Mouse (Mus musculus): ENCODE data around the gene Dstyk. TPM values are rescaled to one million over a fixed set of nuclear protein-coding genes. Genes with fewer than 3 reads are reported as not detected.

The Dstyk gene
- polyA plus RNA-seq, 1 experiment from 2014 or later: 9.5 TPM

GRCm38 (mm10) chr1:132396705-132397104, 20.6 kb upstream of the Dstyk start:
- H3K27me3 ChIP-seq (ENCODE audit: control insufficient read depth, insufficient read depth, low read length): no peaks in the 10 kb centered on the region; the same call in 1 of the 2 replicates
- H3K27ac ChIP-seq (ENCODE audit: low read depth, low read length): no peak overlapping the region
- WGBS: 61% methylated on average over 2 of the region's 2 CpGs
- ATAC-seq (ENCODE audit: low read depth): no peak
- no peak overlapping the region for H3K9ac ChIP-seq (replicated peaks; ENCODE audit: low read depth, low read length)
- no peaks in the 10 kb centered on the region for H3K4me1 ChIP-seq (ENCODE audit: control insufficient read depth, insufficient read depth, low read length)
- H3K36me3 ChIP-seq (ENCODE audit: control insufficient read depth, insufficient read depth, low read length): no peaks in the 10 kb centered on the region
- H3K4me2 ChIP-seq (ENCODE audit: low read depth, low read length): no peak overlapping the region
- H3K4me3 ChIP-seq (ENCODE audit: low read depth, low read length): no peak overlapping the region
- H3K9me3 ChIP-seq (ENCODE audit: control insufficient read depth, low read length): no peaks in the 10 kb centered on the region

GRCm38 (mm10) chr1:132400538-132400937, 16.8 kb upstream of the Dstyk start:
- no peak overlapping the region for H3K27ac ChIP-seq (ENCODE audit: low read depth, low read length)
- WGBS: 73% methylated on average over 1 of the region's 1 CpGs
- H3K9ac ChIP-seq (replicated peaks; ENCODE audit: low read depth, low read length): no peak overlapping the region
- ATAC-seq (ENCODE audit: low read depth): no peak
- H3K4me2 ChIP-seq (ENCODE audit: low read depth, low read length): no peak overlapping the region
- no peaks in the 10 kb centered on the region; the same call in 1 of the 2 replicates for H3K27me3 ChIP-seq (ENCODE audit: control insufficient read depth, insufficient read depth, low read length)
- H3K36me3 ChIP-seq (ENCODE audit: control insufficient read depth, insufficient read depth, low read length): no peaks in the 10 kb centered on the region
- H3K4me3 ChIP-seq (ENCODE audit: low read depth, low read length): no peak overlapping the region
- no peaks in the 10 kb centered on the region for H3K4me1 ChIP-seq (ENCODE audit: control insufficient read depth, insufficient read depth, low read length)
- no peaks in the 10 kb centered on the region for H3K9me3 ChIP-seq (ENCODE audit: control insufficient read depth, low read length)

GRCm38 (mm10) chr1:132401843-132402242, 15.5 kb upstream of the Dstyk start:
- ATAC-seq (ENCODE audit: low read depth): no peak
- Histone ChIP-seq H3K4me3 (ENCODE audit: low read depth, low read length) (no peak overlapping the region), H3K36me3 (ENCODE audit: control insufficient read depth, insufficient read depth, low read length) (no peaks in the 10 kb centered on the region), H3K9ac (replicated peaks; ENCODE audit: low read depth, low read length) (no peak overlapping the region), H3K4me2 (ENCODE audit: low read depth, low read length) (no peak overlapping the region), H3K27ac (ENCODE audit: low read depth, low read length) (no peak overlapping the region), H3K9me3 (ENCODE audit: control insufficient read depth, low read length) (no peaks in the 10 kb centered on the region), H3K27me3 (ENCODE audit: control insufficient read depth, insufficient read depth, low read length) (no peaks in the 10 kb centered on the region; the same call in 1 of the 2 replicates), H3K4me1 (ENCODE audit: control insufficient read depth, insufficient read depth, low read length) (no peaks in the 10 kb centered on the region)
- WGBS: 97% methylated on average over 1 of the region's 1 CpGs

- H3K9ac ChIP-seq (replicated peaks; ENCODE audit: low read depth, low read length): no peak overlapping the region
- H3K4me1 ChIP-seq (ENCODE audit: control insufficient read depth, insufficient read depth, low read length): no peaks in the 10 kb centered on the region
- ATAC-seq (ENCODE audit: low read depth): no peak
- H3K4me3 ChIP-seq (ENCODE audit: low read depth, low read length): no peak overlapping the region
- H3K4me2 ChIP-seq (ENCODE audit: low read depth, low read length): no peak overlapping the region
- H3K9me3 ChIP-seq (ENCODE audit: control insufficient read depth, low read length): no peaks in the 10 kb centered on the region
- 97% methylated on average over 3 of the region's 3 CpGs for WGBS
- H3K27me3 ChIP-seq (ENCODE audit: control insufficient read depth, insufficient read depth, low read length): no peaks in the 10 kb centered on the region
- no peaks in the 10 kb centered on the region for H3K36me3 ChIP-seq (ENCODE audit: control insufficient read depth, insufficient read depth, low read length)
- no peak overlapping the region for H3K27ac ChIP-seq (ENCODE audit: low read depth, low read length)
Observed at GRCm38 (mm10) chr1:132410657-132411056, 6.7 kb upstream of the Dstyk start.

- H3K4me1 ChIP-seq (ENCODE audit: control insufficient read depth, insufficient read depth, low read length): peaks cover 9% of the 10 kb centered on the region
- no peaks in the 10 kb centered on the region for H3K9me3 ChIP-seq (ENCODE audit: control insufficient read depth, low read length)
- ATAC-seq (ENCODE audit: low read depth): no peak
- no peaks in the 10 kb centered on the region for H3K36me3 ChIP-seq (ENCODE audit: control insufficient read depth, insufficient read depth, low read length)
- no peak overlapping the region for H3K4me3 ChIP-seq (ENCODE audit: low read depth, low read length)
- no peak overlapping the region for H3K27ac ChIP-seq (ENCODE audit: low read depth, low read length)
- no peak overlapping the region for H3K9ac ChIP-seq (replicated peaks; ENCODE audit: low read depth, low read length)
- H3K4me2 ChIP-seq (ENCODE audit: low read depth, low read length): no peak overlapping the region
- H3K27me3 ChIP-seq (ENCODE audit: control insufficient read depth, insufficient read depth, low read length): no peaks in the 10 kb centered on the region
- 87% methylated on average over 8 of the region's 8 CpGs for whole genome bisulfite sequencing
Observed at GRCm38 (mm10) chr1:132416244-132416942, 962 bp upstream of the Dstyk start.

GRCm38 (mm10) chr1:132416943-132417290, 438 bp upstream of the Dstyk start:
- peak overlapping the region; percentile 90 for H3K27ac ChIP-seq (ENCODE audit: low read depth, low read length)
- H3K9me3 ChIP-seq (ENCODE audit: control insufficient read depth, low read length): no peaks in the 10 kb centered on the region
- peaks cover 9% of the 10 kb centered on the region for H3K4me1 ChIP-seq (ENCODE audit: control insufficient read depth, insufficient read depth, low read length)
- no peaks in the 10 kb centered on the region for H3K27me3 ChIP-seq (ENCODE audit: control insufficient read depth, insufficient read depth, low read length)
- WGBS: 20% methylated on average over 6 of the region's 6 CpGs
- H3K9ac ChIP-seq (replicated peaks; ENCODE audit: low read depth, low read length): peak overlapping the region; percentile 75
- H3K36me3 ChIP-seq (ENCODE audit: control insufficient read depth, insufficient read depth, low read length): no peaks in the 10 kb centered on the region
- H3K4me2 ChIP-seq (ENCODE audit: low read depth, low read length): peak overlapping the region; percentile 76
- ATAC-seq (ENCODE audit: low read depth): no peak
- H3K4me3 ChIP-seq (ENCODE audit: low read depth, low read length): peak overlapping the region; percentile 69

GRCm38 (mm10) chr1:132420206-132420605, 2.9 kb downstream of the Dstyk start:
- Histone ChIP-seq H3K27ac (ENCODE audit: low read depth, low read length) (no peak overlapping the region), H3K9ac (replicated peaks; ENCODE audit: low read depth, low read length) (no peak overlapping the region), H3K9me3 (ENCODE audit: control insufficient read depth, low read length) (no peaks in the 10 kb centered on the region), H3K4me1 (ENCODE audit: control insufficient read depth, insufficient read depth, low read length) (peaks cover 9% of the 10 kb centered on the region), H3K4me2 (ENCODE audit: low read depth, low read length) (no peak overlapping the region), H3K27me3 (ENCODE audit: control insufficient read depth, insufficient read depth, low read length) (no peaks in the 10 kb centered on the region), H3K4me3 (ENCODE audit: low read depth, low read length) (no peak overlapping the region), H3K36me3 (ENCODE audit: control insufficient read depth, insufficient read depth, low read length) (no peaks in the 10 kb centered on the region)
- WGBS: 79% methylated on average over 2 of the region's 2 CpGs
- ATAC-seq (ENCODE audit: low read depth): no peak

GRCm38 (mm10) chr1:132420662-132421061, 3.3 kb downstream of the Dstyk start:
- Histone ChIP-seq H3K27me3 (ENCODE audit: control insufficient read depth, insufficient read depth, low read length) (no peaks in the 10 kb centered on the region), H3K36me3 (ENCODE audit: control insufficient read depth, insufficient read depth, low read length) (no peaks in the 10 kb centered on the region), H3K9ac (replicated peaks; ENCODE audit: low read depth, low read length) (no peak overlapping the region), H3K9me3 (ENCODE audit: control insufficient read depth, low read length) (no peaks in the 10 kb centered on the region), H3K4me1 (ENCODE audit: control insufficient read depth, insufficient read depth, low read length) (peaks cover 9% of the 10 kb centered on the region), H3K4me3 (ENCODE audit: low read depth, low read length) (no peak overlapping the region), H3K4me2 (ENCODE audit: low read depth, low read length) (no peak overlapping the region), H3K27ac (ENCODE audit: low read depth, low read length) (no peak overlapping the region)
- no peak for ATAC-seq (ENCODE audit: low read depth)
- 93% methylated on average over 7 of the region's 7 CpGs for WGBS

- Histone ChIP-seq H3K27ac (ENCODE audit: low read depth, low read length) (no peak overlapping the region), H3K9me3 (ENCODE audit: control insufficient read depth, low read length) (no peaks in the 10 kb centered on the region), H3K36me3 (ENCODE audit: control insufficient read depth, insufficient read depth, low read length) (no peaks in the 10 kb centered on the region), H3K4me2 (ENCODE audit: low read depth, low read length) (no peak overlapping the region), H3K9ac (replicated peaks; ENCODE audit: low read depth, low read length) (no peak overlapping the region), H3K27me3 (ENCODE audit: control insufficient read depth, insufficient read depth, low read length) (no peaks in the 10 kb centered on the region), H3K4me3 (ENCODE audit: low read depth, low read length) (no peak overlapping the region), H3K4me1 (ENCODE audit: control insufficient read depth, insufficient read depth, low read length) (peaks cover 9% of the 10 kb centered on the region)
- 91% methylated on average over 5 of the region's 5 CpGs for WGBS
- ATAC-seq (ENCODE audit: low read depth): no peak
Observed at GRCm38 (mm10) chr1:132422912-132423696, 5.7 kb downstream of the Dstyk start.

Measured in neural tube, embryonic 14.5 days (tissue).